ENCODE assay signal across 10 mouse cellular contexts in the genomic region with DNA sequence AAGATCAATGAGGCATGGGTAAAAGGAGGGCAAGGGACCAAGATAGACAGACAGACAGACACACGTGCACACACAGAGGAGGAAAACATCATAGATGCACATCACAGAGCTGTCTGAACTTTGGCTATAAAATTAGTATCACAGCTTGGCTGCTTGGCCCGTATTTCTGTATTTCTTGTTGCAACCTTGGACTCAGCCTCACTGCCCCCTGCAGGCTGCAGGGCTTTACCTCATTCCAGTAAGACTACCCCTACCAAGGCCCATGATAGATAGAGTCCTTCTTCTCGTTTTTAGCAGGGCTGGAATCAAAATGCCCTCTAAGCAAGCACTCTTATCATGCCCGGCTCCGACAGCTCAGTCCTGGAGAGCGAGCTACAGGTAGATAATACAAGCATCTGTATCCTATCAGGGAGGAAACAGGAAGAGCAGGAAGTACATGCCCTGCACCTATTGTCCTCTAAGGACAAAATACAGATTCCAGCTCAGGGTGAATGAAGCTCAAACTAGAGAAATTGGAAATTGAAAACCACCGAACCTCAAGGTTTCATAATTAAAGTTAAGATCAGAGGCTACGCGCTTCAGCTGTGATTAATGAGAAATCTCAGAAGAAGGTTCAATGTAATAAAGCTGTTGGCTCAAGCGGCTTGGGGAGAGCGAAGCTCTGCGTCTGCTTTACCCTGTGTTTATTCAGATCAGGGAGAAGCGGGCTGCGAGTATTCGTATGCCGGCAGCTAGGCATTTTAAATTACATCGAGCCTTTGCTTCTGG. TPM values are rescaled to one million over a fixed set of nuclear protein-coding genes. Genes with fewer than 3 reads are reported as not detected.
DNase-seq lines count a peak whose midpoint lies in the region; ATAC-seq and TF ChIP-seq lines count a peak whose summit lies in the region.
"Had no signal": no experiment of that assay in that cellular context is flagged by ENCODE, and none has a peak within 500 bp of the region (broad histone marks: within the 10 kb centered on the region; RNA-seq: fewer than 3 reads in every experiment).

No protein-coding gene starts in this region.

- no peaks in the 10 kb centered on the region for H3K36me3 ChIP-seq in kidney, postnatal 0 days (ENCODE audit: insufficient read depth, low read length)
- no peaks in the 10 kb centered on the region for H3K36me3 ChIP-seq in lung, postnatal 0 days (ENCODE audit: insufficient read depth, low read length)

- H3K9me3 ChIP-seq in kidney, postnatal 0 days (replicated peaks; ENCODE audit: low read length): no peaks in the 10 kb centered on the region
- no peaks in the 10 kb centered on the region for H3K9me3 ChIP-seq in lung, postnatal 0 days (ENCODE audit: low read length)

- no peak overlapping the region for H3K4me2 ChIP-seq in kidney, postnatal 0 days (ENCODE audit: low read length)
- H3K4me2 ChIP-seq in lung, postnatal 0 days (replicated peaks; ENCODE audit: low read depth, low read length): peak overlapping the region; percentile 19; the same call in 1 of the 2 replicates

- TF ChIP-seq EP300 in lung, postnatal 0 days (IDR thresholded peaks at IDR 0.05): no peak

- no peak overlapping the region for H3K27ac ChIP-seq in kidney, postnatal 0 days
- no peak overlapping the region for H3K27ac ChIP-seq in lung, postnatal 0 days (ENCODE audit: low read length)

- TF ChIP-seq CTCF in kidney, postnatal 0 days (IDR thresholded peaks at IDR 0.05; ENCODE audit: low read depth): peak; percentile 65
- TF ChIP-seq CTCF in lung, postnatal 0 days (IDR thresholded peaks at IDR 0.05): peak; percentile 65

- H3K27me3 ChIP-seq in kidney, postnatal 0 days (ENCODE audit: insufficient read depth, low read length): no peaks in the 10 kb centered on the region
- H3K27me3 ChIP-seq in lung, postnatal 0 days (replicated peaks; ENCODE audit: insufficient read depth, low read length): no peaks in the 10 kb centered on the region

- H3K4me1 ChIP-seq in kidney, postnatal 0 days (replicated peaks; ENCODE audit: insufficient read depth, low read length): no peaks in the 10 kb centered on the region
- no peaks in the 10 kb centered on the region; the same call in 1 of the 2 replicates for H3K4me1 ChIP-seq in lung, postnatal 0 days (ENCODE audit: insufficient read depth, low read depth, low read length)

- DNase-seq in kidney, postnatal 0 days (ENCODE audit: low spot score): peak; percentile 61
- no peak for DNase-seq in kidney, adult 9 months
- DNase-seq in 416B (ENCODE audit: low read depth) (peak; percentile 41), MEL-GATA-1-ER (ENCODE audit: extremely low read depth, low read depth) (peak; percentile 31)
- DNase-seq in lung, postnatal 0 days (ENCODE audit: low spot score): peak; percentile 46
- DNase-seq in spleen, postnatal 4 days (ENCODE audit: low spot score in 2 of 2): no peak
- no peak for DNase-seq in adrenal gland, adult 8-10 months
- DNase-seq: adrenal gland, postnatal 10 days had no signal

- no peak overlapping the region for H3K9ac ChIP-seq in kidney, postnatal 0 days (ENCODE audit: low read depth, low read length)
- H3K9ac ChIP-seq in lung, postnatal 0 days (replicated peaks; ENCODE audit: low read depth): no peak overlapping the region

- no peak for ATAC-seq in kidney, postnatal 0 days (replicated peaks; ENCODE audit: low FRiP score, low read depth)
- peak; percentile 9 for ATAC-seq in lung, postnatal 0 days
- no peak for ATAC-seq in erythroid progenitor cell, adult 5-6 weeks (replicated peaks; ENCODE audit: low FRiP score, poor library complexity, severe bottlenecking)

- no peak overlapping the region for H3K4me3 ChIP-seq in kidney, postnatal 0 days (replicated peaks; ENCODE audit: low read depth, low read length)
- H3K4me3 ChIP-seq in lung, postnatal 0 days (ENCODE audit: low read depth, low read length): no peak overlapping the region

- 37% methylated on average over 17 of the region's 17 CpGs for WGBS in kidney, postnatal 0 days
- WGBS in lung, postnatal 0 days: 34% methylated on average over 17 of the region's 17 CpGs

RNA-seq across cellular contexts. Expression of a gene that starts 36.2 kb away (rescaled TPM):
- not detected in 2 replicates for polyA plus RNA-seq in kidney, postnatal 0 days (2015; fragmentation: Nextera tagmentation; extraction: Ambion mirVana)
- not detected in 2 replicates for polyA plus RNA-seq in lung, postnatal 0 days (2015; fragmentation: Nextera tagmentation; extraction: Ambion mirVana)
- not detected in 2 replicates for total RNA-seq in erythroid progenitor cell, adult 5-6 weeks (2015; ENCODE audit: low replicate concordance)
- not detected in 2 replicates for total RNA-seq in erythroid progenitor cell, adult 5-6 weeks (2017; ENCODE audit: low replicate concordance)
- not detected for total RNA-seq in adrenal gland, adult 8-10 months (2022)
- total RNA-seq: adrenal gland, postnatal 10 days; left cerebral cortex, postnatal 10 days had no signal

Comparison
In these comparisons a context has a peak if more than half of its experiments do, and no peak if none do; other contexts are left out.
1. DNase-seq: peak in kidney, postnatal 0 days (single experiment), 416B (single experiment), MEL-GATA-1-ER (single experiment) and lung, postnatal 0 days (single experiment); none in kidney, adult 9 months (single experiment), spleen, postnatal 4 days (0 of 2) and adrenal gland, adult 8-10 months (single experiment).